Mouse (Mus musculus) embryonic facial prominence, embryonic 14.5 days (tissue): ENCODE measurements around the gene Zfp943. TPM values are rescaled to one million over a fixed set of nuclear protein-coding genes. Genes with fewer than 3 reads are reported as not detected.

ENCODE experiments used
- polyA plus RNA-seq: library from polyadenylated mRNA; unstranded; fragments of >200 nt; fragmentation: Nextera tagmentation; extraction: Ambion mirVana; gene quantifications from 2 replicates; pipeline ENCODE4 v1.2.1, GENCODE M21; 2014

Gene Zfp943
- polyA plus RNA-seq, 1 experiment from 2014 or later: 17.6 TPM

Other genes starting within 250 kb of the Zfp943 start
- 6.1 and 6.9 TPM in 2 replicates for gene Zfp229, start 231.8 kb upstream of the Zfp943 start, polyA plus RNA-seq
- 7.9 and 9.2 TPM in 2 replicates for gene Zfp820, start 116.8 kb upstream of the Zfp943 start, polyA plus RNA-seq
- gene Zfp995, start 52.6 kb upstream of the Zfp943 start, polyA plus RNA-seq: 7.4 and 7.6 TPM in 2 replicates
- 19.0 and 23.5 TPM in 2 replicates for gene Zfp942, start 88 bp upstream of the Zfp943 start, polyA plus RNA-seq
- gene Zfp947, start 203.6 kb downstream of the Zfp943 start, polyA plus RNA-seq: 2.4 and 2.9 TPM in 2 replicates